Mouse (Mus musculus) midbrain, embryonic 11.5 days (tissue): Measurements from ENCODE around the gene Lrsam1. TPM values are rescaled to one million over a fixed set of nuclear protein-coding genes. Genes with fewer than 3 reads are reported as not detected.
A peak's percentile ranks its signal among the peaks of the same experiment; 100 is the strongest.

ENCODE experiments used
- ATAC-seq: fragments of 200-750 bp; cut with Nextera tagmentation; 2 replicates; pipeline ENCODE4 v1.8.0; 2017; ENCODE audit warnings: moderate TSS enrichment, moderate library complexity; ENCODE audit not compliant: low FRiP score
- DNase-seq: peaks from one replicate; pipeline ENCODE4 v3.0.0; 2015; ENCODE audit warnings: low spot score; ENCODE audit errors: missing footprints
- H3K27ac ChIP-seq: fragments of 300-500 bp; sonication (generic); 2 replicates; pipeline ENCODE4 v1.5.1; 2014; ENCODE audit warnings: low read depth, low read length
- H3K27me3 ChIP-seq: fragments of 300-500 bp; sonication (generic); 2 replicates; pipeline ENCODE4 v1.6.1; 2014; ENCODE audit warnings: mild to moderate bottlenecking, low read length, moderate library complexity, mixed read lengths; ENCODE audit not compliant: control insufficient read depth, insufficient read depth
- H3K36me3 ChIP-seq: fragments of 300-500 bp; sonication (generic); 2 replicates; pipeline ENCODE4 v1.6.1; 2014; ENCODE audit warnings: mild to moderate bottlenecking, low read length, moderate library complexity, mixed read lengths; ENCODE audit not compliant: control insufficient read depth, insufficient read depth
- H3K4me1 ChIP-seq: fragments of 300-500 bp; sonication (generic); 2 replicates; pipeline ENCODE4 v1.6.1; 2014; ENCODE audit warnings: low read length; ENCODE audit not compliant: control insufficient read depth, insufficient read depth
- H3K4me2 ChIP-seq: fragments of 300-500 bp; sonication (generic); 2 replicates; pipeline ENCODE4 v1.6.1; 2014; ENCODE audit warnings: mild to moderate bottlenecking, moderate library complexity
- H3K4me3 ChIP-seq: fragments of 300-500 bp; sonication (generic); 2 replicates; pipeline ENCODE4 v1.5.1; 2014; ENCODE audit warnings: low read depth, low read length
- H3K9ac ChIP-seq: fragments of 300-500 bp; sonication (generic); 2 replicates; pipeline ENCODE4 v1.6.1; 2014; ENCODE audit warnings: low read length
- H3K9me3 ChIP-seq: fragments of 300-500 bp; sonication (generic); 2 replicates; pipeline ENCODE4 v1.6.1; 2016; ENCODE audit warnings: low read length; ENCODE audit not compliant: control insufficient read depth
- WGBS: fragments of 180-500 bp; shearing (Covaris S2); extraction: QIAGEN DNeasy Blood & Tissue Kit; methylation state at CpG from one replicate; pipeline ENCODE4 v1.1.7; 2014; 5-methylcytosine and 5-hydroxymethylcytosine counted together
- polyA plus RNA-seq: library from polyadenylated mRNA; unstranded; fragments of >200 nt; fragmentation: Nextera tagmentation; extraction: Ambion mirVana; gene quantifications from 2 replicates; pipeline ENCODE4 v1.2.1, GENCODE M21; 2014

Gene Lrsam1
- polyA plus RNA-seq, 1 experiment from 2014 or later = 9.2 TPM

DNA sequence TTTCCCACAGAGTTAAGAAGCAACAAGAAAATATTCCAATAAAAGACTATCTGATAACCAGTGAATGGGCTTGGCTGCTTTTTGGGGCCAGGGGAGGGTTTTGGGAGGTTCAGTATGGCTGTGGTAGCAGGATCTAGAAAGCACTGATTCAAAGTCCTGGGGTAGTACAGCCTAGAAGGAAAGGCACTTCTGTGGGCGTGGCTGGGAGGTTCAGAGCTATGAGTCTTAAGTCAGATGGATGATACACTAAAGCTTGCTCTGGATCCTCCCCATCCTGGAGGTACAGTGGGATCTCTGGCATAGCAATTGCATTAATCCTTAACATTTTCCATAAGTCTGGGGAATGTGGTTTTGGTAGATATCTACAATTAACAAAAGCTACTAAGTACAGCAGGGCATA lies 2.6 kb upstream of the Lrsam1 start:
- Histone ChIP-seq H3K27me3 (no peaks in the 10 kb centered on the region), H3K36me3 (peaks cover 9% of the 10 kb centered on the region; the same call in 1 of the 2 replicates), H3K4me3 (no peak overlapping the region; the same call in 1 of the 2 replicates), H3K27ac (no peak overlapping the region), H3K9ac (no peak overlapping the region), H3K4me2 (no peak overlapping the region), H3K4me1 (peaks cover 25% of the 10 kb centered on the region), H3K9me3 (no peaks in the 10 kb centered on the region)
- DNase-seq (no peak), ATAC-seq (no peak)
- 70% methylated on average over 1 of the region's 1 CpGs for WGBS

DNA sequence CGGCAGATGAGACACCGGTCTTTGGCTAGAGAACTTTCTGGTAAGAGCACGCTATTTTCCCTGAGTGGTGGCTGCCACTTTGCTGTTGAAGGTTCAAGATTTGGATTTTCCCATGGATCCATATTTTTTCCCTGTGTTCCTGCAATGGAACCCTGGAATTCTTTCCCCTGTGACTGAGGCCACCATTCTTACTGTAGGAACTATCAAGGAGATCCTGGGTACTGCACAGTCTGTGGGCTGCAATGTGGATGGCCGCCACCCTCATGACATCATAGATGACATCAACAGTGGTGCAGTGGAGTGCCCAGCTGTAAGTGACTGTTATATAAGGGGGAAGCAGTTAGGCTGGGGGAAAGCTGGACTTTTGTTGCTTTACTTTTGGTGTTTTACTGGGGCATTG lies 2.1 kb upstream of the Lrsam1 start:
- Histone ChIP-seq H3K9me3 (no peaks in the 10 kb centered on the region), H3K4me3 (peak overlapping the region; percentile 90), H3K27me3 (no peaks in the 10 kb centered on the region), H3K27ac (no peak overlapping the region), H3K4me1 (peaks cover 25% of the 10 kb centered on the region), H3K9ac (peak overlapping the region; percentile 98; the same call in 1 of the 2 replicates), H3K36me3 (peaks cover 9% of the 10 kb centered on the region; the same call in 1 of the 2 replicates), H3K4me2 (peak overlapping the region; percentile 94)
- DNase-seq = peak; percentile 87
- WGBS = 75% methylated on average over 4 of the region's 4 CpGs
- no peak for ATAC-seq

DNA sequence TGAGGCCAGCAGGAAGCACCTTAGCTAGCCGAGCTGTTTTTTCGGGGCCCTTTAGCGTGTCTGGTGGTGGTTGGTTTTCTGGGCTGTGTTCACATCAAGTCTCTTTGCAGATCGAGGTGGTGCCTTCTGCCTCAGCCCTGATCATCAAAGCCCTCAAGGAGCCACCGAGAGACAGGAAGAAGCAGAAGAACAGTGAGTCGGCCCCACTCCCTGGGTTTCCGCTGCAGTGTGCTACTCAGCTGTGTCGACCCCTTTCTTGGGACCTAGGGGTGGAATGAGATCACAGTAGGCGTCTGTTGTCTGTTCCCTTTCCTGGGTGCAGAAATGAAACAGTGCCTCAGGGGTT lies 1.4 kb upstream of the Lrsam1 start:
- WGBS = 11% methylated on average over 9 of the region's 9 CpGs

DNA sequence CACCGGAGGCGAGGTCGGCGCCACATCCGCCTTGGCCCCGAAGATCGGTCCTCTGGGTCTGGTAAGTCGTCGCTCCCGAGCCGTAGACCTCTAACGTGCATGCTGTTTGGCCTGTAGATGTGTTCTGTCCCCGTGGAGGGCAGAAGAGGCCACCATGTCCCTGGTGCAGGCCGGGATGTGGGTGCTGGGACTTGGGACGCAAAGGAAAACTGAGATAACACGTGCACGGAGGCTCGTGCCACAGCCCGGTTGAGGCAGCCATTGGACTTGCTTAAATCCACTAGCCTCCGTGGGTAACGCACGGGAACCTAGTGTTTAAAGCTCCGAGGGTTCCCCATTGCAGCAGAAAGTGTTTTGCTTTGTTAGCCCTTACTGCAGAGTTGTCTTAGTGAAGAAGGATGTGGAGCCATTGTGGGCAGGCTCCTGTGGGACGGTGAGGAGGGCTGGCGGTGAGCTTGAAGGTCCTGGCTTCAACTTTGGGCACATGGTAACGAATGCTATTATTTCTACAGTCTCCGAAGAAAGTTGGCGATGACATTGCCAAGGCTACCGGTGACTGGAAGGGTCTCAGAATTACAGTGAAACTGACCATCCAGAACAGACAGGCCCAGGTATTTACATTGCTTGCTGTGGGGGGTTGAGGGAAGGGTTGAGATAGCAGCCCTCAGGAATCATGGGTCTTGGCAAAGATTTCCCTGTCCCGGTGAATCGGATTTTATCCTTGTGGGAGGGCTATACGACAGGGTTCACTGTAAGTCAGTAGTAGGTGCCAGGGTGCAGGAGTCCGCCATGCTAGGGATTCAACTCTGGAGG lies 854 bp upstream of the Lrsam1 start:
- ATAC-seq (no peak), DNase-seq (peak; percentile 92)
- Histone ChIP-seq H3K27me3 (no peaks in the 10 kb centered on the region), H3K9ac (peak overlapping the region; percentile 98), H3K4me2 (peak overlapping the region; percentile 94), H3K27ac (peak overlapping the region; percentile 81), H3K4me1 (peaks cover 21% of the 10 kb centered on the region), H3K36me3 (peaks cover 9% of the 10 kb centered on the region; the same call in 1 of the 2 replicates), H3K4me3 (peak overlapping the region; percentile 90), H3K9me3 (no peaks in the 10 kb centered on the region)
- WGBS = under 1% methylated on average over 33 of the region's 33 CpGs

More for the DNA sequence above, 1.4 kb upstream of the Lrsam1 start:
- peak overlapping the region; percentile 81 for H3K27ac ChIP-seq
- DNase-seq (no peak), ATAC-seq (no peak)
- peak overlapping the region; percentile 90 for H3K4me3 ChIP-seq
- H3K36me3 ChIP-seq = peaks cover 9% of the 10 kb centered on the region; the same call in 1 of the 2 replicates
- H3K9ac ChIP-seq = peak overlapping the region; percentile 98
- no peaks in the 10 kb centered on the region for H3K9me3 ChIP-seq
- peak overlapping the region; percentile 94 for H3K4me2 ChIP-seq
- H3K27me3 ChIP-seq = no peaks in the 10 kb centered on the region
- H3K4me1 ChIP-seq = peaks cover 25% of the 10 kb centered on the region

DNA sequence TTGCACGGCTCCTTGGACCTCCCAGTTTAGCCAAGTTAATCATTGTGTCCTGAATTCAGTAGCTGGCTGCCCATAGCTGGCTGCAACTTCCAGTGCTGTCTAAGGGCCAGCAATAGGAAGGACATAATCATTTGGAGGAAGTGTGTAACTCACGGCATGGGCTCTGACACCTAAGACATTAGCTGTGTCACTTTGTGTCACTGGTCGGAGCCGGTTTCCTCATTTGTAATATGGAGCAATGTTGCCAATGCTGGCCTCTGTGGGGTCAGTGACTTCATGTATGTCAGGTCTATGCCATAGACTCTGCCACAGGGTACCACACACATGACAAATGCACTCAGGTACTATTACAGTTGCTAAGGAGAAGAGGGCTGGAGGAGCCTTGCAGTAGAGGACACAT lies 1.1 kb downstream of the Lrsam1 start:
- peaks cover 9% of the 10 kb centered on the region; the same call in 1 of the 2 replicates for H3K36me3 ChIP-seq

DNA sequence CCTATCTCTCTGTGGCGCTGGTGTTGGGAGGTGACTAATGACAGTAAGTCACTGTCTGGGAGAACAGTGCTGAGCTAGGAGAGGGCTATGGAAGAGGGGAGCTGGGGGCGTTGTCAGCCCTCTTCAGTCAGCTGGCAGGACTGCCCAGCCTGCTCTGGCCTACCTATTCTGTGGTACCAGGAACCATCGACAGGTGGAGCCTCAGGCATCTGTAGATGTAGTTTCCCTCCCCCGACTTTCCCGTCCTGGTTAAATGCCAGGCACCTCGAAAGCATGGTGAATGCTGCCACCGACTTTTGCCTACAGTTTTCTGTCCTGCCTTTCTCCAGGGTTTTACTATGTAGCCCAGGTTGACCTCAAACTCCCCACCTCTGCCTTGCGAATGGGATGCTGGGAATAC lies 4.1 kb downstream of the Lrsam1 start:
- ATAC-seq (no peak), DNase-seq (no peak)
- H3K36me3 ChIP-seq = 0 out of 2 replicates have a peak, but pooled peaks cover 3% of the 10 kb centered on the region
- no peak overlapping the region for H3K4me3 ChIP-seq
- no peak overlapping the region for H3K9ac ChIP-seq
- peaks cover 8% of the 10 kb centered on the region for H3K4me1 ChIP-seq
- H3K27me3 ChIP-seq = no peaks in the 10 kb centered on the region
- H3K4me2 ChIP-seq = no peak overlapping the region
- WGBS = 70% methylated on average over 8 of the region's 8 CpGs
- H3K9me3 ChIP-seq = no peaks in the 10 kb centered on the region
- H3K27ac ChIP-seq = no peak overlapping the region

More for the DNA sequence above, 1.1 kb downstream of the Lrsam1 start:
- H3K9me3 ChIP-seq = no peaks in the 10 kb centered on the region
- H3K9ac ChIP-seq = peak overlapping the region; percentile 98
- DNase-seq = peak; percentile 78
- no peak overlapping the region for H3K4me2 ChIP-seq
- H3K27me3 ChIP-seq = no peaks in the 10 kb centered on the region
- 97% methylated on average over 4 of the region's 4 CpGs for WGBS
- ATAC-seq = no peak
- no peak overlapping the region for H3K4me3 ChIP-seq
- H3K4me1 ChIP-seq = peaks cover 21% of the 10 kb centered on the region
- no peak overlapping the region for H3K27ac ChIP-seq

DNA sequence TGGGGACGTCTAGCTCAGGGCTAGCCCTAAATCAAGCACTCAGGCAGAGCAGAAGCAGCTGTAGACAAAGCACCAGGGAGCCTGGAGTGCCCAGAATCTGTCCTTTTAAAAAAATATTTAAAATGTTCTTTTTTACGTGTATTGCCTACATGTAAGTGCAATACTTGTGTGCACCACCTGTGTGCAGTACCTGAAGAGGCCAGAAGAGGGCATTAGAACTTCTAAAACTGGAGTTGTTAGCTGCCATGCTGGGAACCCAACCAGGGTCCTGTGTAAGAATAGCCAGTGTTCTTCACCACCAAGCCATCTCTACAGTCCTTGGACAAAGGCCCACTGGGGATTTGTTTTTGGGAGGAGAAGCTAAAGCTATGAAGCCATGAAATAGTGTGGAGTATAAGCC lies 6.8 kb downstream of the Lrsam1 start:
- Histone ChIP-seq H3K36me3 (0 out of 2 replicates have a peak, but pooled peaks cover 3% of the 10 kb centered on the region), H3K9ac (no peak overlapping the region), H3K4me1 (no peaks in the 10 kb centered on the region), H3K4me2 (no peak overlapping the region), H3K27ac (no peak overlapping the region), H3K27me3 (no peaks in the 10 kb centered on the region), H3K4me3 (no peak overlapping the region), H3K9me3 (no peaks in the 10 kb centered on the region)
- WGBS = 95% methylated on average over 2 of the region's 2 CpGs
- DNase-seq = no peak
- no peak for ATAC-seq

DNA sequence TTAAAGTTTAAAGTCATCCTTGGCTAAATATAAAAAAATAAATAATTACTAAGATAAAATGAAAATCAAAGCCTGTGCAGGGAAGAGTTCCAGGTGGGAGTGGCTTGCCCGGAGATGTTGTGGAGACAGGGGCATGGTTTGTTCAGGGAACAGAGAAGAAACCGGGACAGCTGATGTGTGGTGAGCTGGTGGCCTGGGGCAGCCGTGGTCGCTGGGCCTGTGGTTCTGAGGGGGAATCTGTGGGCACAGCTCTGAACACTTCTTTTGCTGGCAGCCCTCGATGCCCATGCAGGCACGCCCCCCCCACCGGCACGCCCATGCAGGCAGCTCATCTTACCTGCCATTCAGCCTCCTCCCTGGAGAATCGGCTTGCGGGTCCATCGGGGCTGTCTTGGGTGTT lies 14.0 kb downstream of the Lrsam1 start:
- no peak for ATAC-seq
- H3K9ac ChIP-seq = no peak overlapping the region
- no peak for DNase-seq
- H3K27me3 ChIP-seq = no peaks in the 10 kb centered on the region
- H3K4me1 ChIP-seq = no peaks in the 10 kb centered on the region
- no peak overlapping the region for H3K4me3 ChIP-seq
- no peaks in the 10 kb centered on the region for H3K36me3 ChIP-seq
- H3K4me2 ChIP-seq = no peak overlapping the region
- H3K9me3 ChIP-seq = no peaks in the 10 kb centered on the region
- no peak overlapping the region for H3K27ac ChIP-seq
- whole genome bisulfite sequencing = 89% methylated on average over 11 of the region's 11 CpGs

DNA sequence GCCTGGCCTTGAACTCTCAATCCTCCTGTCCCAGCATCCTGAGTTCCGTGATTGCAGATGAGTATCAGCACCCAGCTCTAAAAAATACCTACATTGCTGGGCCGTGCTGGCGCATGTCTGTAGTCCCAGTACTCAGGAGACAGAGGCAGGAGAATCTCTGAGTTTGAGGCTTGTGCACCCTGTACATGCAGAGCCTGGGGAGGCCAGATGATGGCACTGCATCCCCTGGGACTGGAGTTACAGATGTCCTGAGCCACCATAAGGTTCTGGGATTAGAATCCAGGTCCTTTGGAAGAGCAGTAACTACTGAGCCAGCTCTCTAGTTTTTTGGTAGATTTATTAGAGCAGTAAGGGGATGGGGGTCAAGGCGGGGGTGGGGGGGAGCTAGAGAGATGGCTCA lies 20.9 kb downstream of the Lrsam1 start:
- Histone ChIP-seq H3K4me2 (no peak overlapping the region), H3K27ac (no peak overlapping the region), H3K27me3 (no peaks in the 10 kb centered on the region), H3K4me1 (no peaks in the 10 kb centered on the region), H3K9me3 (no peaks in the 10 kb centered on the region), H3K36me3 (no peaks in the 10 kb centered on the region), H3K9ac (no peak overlapping the region), H3K4me3 (no peak overlapping the region)
- 92% methylated on average over 4 of the region's 4 CpGs for WGBS
- DNase-seq (no peak), ATAC-seq (no peak)
